Mouse (Mus musculus) embryonic facial prominence, embryonic 12.5 days (tissue): ENCODE measurements at regions not wholly inside any gene's neighbourhood (a gene's known extent, or its start where the extent isn't known, plus 50 kb on each side); places are given as distances from the start of the nearest gene placed in this dataset.

ENCODE experiments used
- ATAC-seq: fragments of 200-750 bp; cut with Nextera tagmentation; 2 replicates; pipeline ENCODE4 v1.8.0; 2017; ENCODE audit not compliant: insufficient number of reproducible peaks, insufficient read depth, low FRiP score, low TSS enrichment
- H3K27ac ChIP-seq: fragments of 300-500 bp; sonication (generic); 2 replicates; pipeline ENCODE4 v1.5.1; 2016; ENCODE audit warnings: mild to moderate bottlenecking
- H3K27me3 ChIP-seq: fragments of 300-500 bp; sonication (generic); 2 replicates; pipeline ENCODE4 v1.6.1; 2016; ENCODE audit warnings: mild to moderate bottlenecking, moderate library complexity
- H3K36me3 ChIP-seq: fragments of 300-500 bp; sonication (generic); 2 replicates; pipeline ENCODE4 v1.6.1; 2016; ENCODE audit warnings: mild to moderate bottlenecking
- H3K4me1 ChIP-seq: fragments of 300-500 bp; sonication (generic); 2 replicates; pipeline ENCODE4 v1.6.1; 2016
- H3K4me2 ChIP-seq: fragments of 300-500 bp; sonication (generic); replicated peaks from 2 replicates; pipeline ENCODE4 v1.6.1; 2016; ENCODE audit warnings: mild to moderate bottlenecking, moderate library complexity
- H3K4me3 ChIP-seq: fragments of 300-500 bp; sonication (generic); 2 replicates; pipeline ENCODE4 v1.5.1; 2016; ENCODE audit warnings: mild to moderate bottlenecking
- H3K9ac ChIP-seq: fragments of 300-500 bp; sonication (generic); 2 replicates; pipeline ENCODE4 v1.6.1; 2016; ENCODE audit warnings: mild to moderate bottlenecking, moderate library complexity
- H3K9me3 ChIP-seq: fragments of 300-500 bp; sonication (generic); 2 replicates; pipeline ENCODE4 v1.6.1; 2016; ENCODE audit warnings: mild to moderate bottlenecking, moderate library complexity
- WGBS: fragments of 180-500 bp; shearing (Covaris S2); methylation state at CpG from one replicate; pipeline ENCODE4 v1.1.7; 2016; 5-methylcytosine and 5-hydroxymethylcytosine counted together

DNA sequence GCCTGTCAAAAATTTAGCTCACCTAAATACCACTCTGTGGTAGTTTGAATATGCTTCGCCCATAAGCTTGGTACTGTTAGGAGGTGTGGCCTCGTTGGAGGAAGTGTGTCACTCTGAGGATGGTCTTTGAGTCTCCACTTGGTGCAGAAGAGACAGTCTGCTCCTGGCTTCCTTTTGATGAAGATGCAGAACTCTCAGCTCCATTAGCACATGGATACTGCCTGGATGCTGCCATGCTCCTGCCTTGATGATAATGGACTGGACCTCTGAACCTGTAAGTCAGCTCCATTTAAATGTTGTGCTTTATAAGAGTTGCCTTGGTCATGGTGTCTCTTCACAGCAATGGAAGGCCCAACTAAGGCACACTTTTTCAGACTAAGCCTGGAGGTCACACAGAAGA lies 56.9 kb upstream of the Pik3r1 start:
- H3K27ac ChIP-seq, result no peak overlapping the region
- no peak overlapping the region for H3K9ac ChIP-seq
- ATAC-seq, result no peak
- H3K27me3 ChIP-seq, result no peaks in the 10 kb centered on the region
- no peaks in the 10 kb centered on the region for H3K4me1 ChIP-seq
- no peak overlapping the region for H3K4me2 ChIP-seq
- H3K9me3 ChIP-seq, result no peaks in the 10 kb centered on the region
- no peak overlapping the region for H3K4me3 ChIP-seq
- WGBS, result 88% methylated on average over 2 of the region's 2 CpGs
- H3K36me3 ChIP-seq, result no peaks in the 10 kb centered on the region

DNA sequence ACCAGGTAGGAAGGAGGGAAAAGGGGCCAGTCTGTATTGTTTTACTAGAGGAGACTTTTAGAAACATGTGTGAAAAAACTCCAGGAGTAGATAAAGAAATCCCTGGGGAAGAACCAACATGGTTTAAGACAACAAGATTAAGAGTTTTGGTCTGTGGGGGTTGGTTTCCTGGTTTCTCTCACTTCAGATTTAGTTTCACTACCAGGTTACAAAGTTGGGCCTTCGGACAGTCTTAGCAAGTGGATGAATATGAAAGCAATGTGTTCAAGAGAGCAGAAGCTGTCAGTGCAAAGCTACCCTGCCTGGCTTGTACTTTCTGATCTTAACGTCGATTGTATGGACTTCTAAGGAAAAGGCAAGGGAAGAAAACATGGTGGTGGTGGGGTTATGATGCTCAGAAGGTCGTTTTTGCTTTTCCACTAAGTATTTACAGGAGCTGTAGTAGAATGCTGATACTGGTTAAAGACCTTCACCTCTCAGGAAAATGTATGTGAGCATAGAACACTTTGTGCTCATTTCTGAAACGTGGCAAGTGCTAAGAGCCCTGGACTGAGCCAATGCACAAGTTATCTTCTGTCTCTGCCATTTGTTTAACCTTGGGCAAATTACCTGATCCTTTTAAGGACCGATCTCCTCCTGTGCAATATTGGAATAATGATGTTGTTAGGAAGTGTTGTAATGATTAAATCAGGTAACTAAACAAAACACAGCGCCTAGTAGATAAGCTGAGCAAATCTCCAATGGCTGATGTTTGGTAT lies 64.0 kb upstream of the Pik3r1 start:
- ATAC-seq, result no peak
- WGBS, result 84% methylated on average over 7 of the region's 7 CpGs

DNA sequence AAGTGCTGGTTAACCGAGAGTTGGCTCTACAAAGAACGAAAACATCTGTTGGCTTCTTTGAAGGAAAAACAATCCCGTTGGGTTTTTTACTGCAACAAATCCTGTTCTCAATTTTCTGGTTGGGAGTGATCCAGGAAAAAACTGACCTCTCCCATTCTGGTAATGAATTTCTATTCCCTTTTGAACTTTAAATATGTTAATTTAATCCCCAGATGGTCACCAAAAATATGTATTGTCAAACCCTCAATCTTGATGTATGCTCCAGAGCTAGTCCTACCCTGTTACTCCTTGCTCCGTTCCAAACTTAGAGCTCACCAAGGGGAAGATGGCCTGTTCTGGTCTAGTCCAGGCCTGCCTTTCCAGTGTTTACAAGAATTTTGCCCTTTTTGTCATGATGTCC lies 66.5 kb upstream of the Pik3r1 start:
- no peaks in the 10 kb centered on the region for H3K36me3 ChIP-seq
- H3K4me3 ChIP-seq, result no peak overlapping the region
- no peaks in the 10 kb centered on the region for H3K9me3 ChIP-seq
- 50% methylated on average over 4 of the region's 4 CpGs for WGBS
- no peaks in the 10 kb centered on the region for H3K27me3 ChIP-seq
- H3K27ac ChIP-seq, result no peak overlapping the region
- no peak overlapping the region for H3K4me2 ChIP-seq
- H3K9ac ChIP-seq, result no peak overlapping the region
- no peaks in the 10 kb centered on the region for H3K4me1 ChIP-seq
- ATAC-seq, result no peak

More for the DNA sequence above, 64.0 kb upstream of the Pik3r1 start:
- no peaks in the 10 kb centered on the region for H3K27me3 ChIP-seq
- no peak overlapping the region for H3K9ac ChIP-seq
- no peak overlapping the region for H3K4me2 ChIP-seq
- no peak overlapping the region for H3K4me3 ChIP-seq
- H3K36me3 ChIP-seq, result no peaks in the 10 kb centered on the region
- H3K9me3 ChIP-seq, result no peaks in the 10 kb centered on the region
- no peak overlapping the region for H3K27ac ChIP-seq
- no peaks in the 10 kb centered on the region for H3K4me1 ChIP-seq

DNA sequence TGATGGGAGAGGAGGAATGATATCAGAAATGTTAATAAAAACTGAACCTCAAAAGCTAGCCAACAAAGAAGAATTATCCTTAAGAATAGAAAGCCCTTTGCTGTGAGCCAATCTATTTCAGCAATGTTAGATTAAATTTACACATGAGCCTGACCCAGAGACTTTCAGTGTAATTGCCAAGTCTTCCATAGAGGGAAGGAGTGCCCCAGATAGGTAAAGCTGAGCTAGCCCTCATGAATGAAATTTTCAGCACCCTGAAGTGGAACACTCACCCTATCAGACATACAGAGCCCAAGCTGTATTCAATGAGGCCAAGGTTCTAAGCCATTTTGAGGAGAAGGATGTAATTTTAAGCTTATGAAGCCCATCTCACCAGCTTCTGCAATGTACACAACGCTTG lies 69.0 kb upstream of the Pik3r1 start:
- H3K4me2 ChIP-seq, result no peak overlapping the region

DNA sequence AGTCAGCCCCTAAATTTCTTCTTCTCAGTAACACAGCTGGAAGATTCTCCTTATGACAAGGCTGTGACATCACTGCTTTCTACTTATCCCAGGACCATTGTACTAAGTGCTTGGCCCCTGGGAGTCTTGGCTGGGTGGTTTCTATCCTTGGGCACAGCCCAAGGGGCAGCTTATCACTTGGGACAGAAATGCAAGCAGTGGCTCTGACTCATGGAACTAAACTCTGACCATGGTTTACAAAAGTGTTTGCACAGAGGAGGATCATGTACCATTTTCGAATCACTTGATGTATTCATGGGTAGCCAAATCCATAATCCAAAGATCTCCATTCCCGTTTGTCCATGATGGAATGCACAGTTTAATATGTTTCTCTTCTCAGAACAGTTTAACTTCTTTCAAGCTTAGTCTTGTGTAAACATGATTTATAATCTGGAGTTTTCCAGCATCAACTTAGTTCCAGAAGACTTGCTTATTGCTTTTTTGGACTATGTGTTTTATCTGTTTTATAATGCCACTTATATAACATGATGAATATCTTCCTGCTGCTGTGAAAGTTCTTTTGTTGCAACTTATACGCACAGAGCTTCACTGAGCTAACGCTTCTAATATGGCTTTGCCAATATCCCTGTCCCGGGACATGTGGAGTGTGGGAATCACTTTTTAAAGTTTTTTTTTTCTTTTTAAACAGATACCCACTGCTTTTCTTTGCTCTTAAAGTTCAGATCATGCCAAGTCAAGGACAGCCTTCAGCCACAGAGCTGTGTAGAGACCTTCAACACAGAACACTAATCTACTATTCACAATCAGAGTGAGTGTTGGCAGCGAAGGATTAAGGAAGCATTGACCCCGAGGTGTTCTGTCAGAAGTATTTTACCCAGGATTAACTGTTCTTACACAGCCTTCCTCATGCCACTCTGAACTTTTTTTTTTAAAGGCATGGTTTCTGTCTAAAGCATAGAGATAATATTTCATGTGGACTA lies 76.7 kb upstream of the Pik3r1 start:
- Histone ChIP-seq H3K4me1 (no peaks in the 10 kb centered on the region), H3K36me3 (no peaks in the 10 kb centered on the region), H3K27ac (no peak overlapping the region), H3K4me2 (no peak overlapping the region), H3K4me3 (no peak overlapping the region), H3K27me3 (no peaks in the 10 kb centered on the region), H3K9ac (no peak overlapping the region), H3K9me3 (no peaks in the 10 kb centered on the region)
- 71% methylated on average over 7 of the region's 7 CpGs for WGBS
- no peak for ATAC-seq

More for the DNA sequence above, 69.0 kb upstream of the Pik3r1 start:
- Histone ChIP-seq H3K27ac (no peak overlapping the region), H3K9me3 (no peaks in the 10 kb centered on the region), H3K9ac (no peak overlapping the region), H3K4me1 (no peaks in the 10 kb centered on the region), H3K4me3 (no peak overlapping the region), H3K36me3 (no peaks in the 10 kb centered on the region), H3K27me3 (no peaks in the 10 kb centered on the region)
- ATAC-seq, result no peak
- WGBS, result 88% methylated on average over 1 of the region's 1 CpGs

DNA sequence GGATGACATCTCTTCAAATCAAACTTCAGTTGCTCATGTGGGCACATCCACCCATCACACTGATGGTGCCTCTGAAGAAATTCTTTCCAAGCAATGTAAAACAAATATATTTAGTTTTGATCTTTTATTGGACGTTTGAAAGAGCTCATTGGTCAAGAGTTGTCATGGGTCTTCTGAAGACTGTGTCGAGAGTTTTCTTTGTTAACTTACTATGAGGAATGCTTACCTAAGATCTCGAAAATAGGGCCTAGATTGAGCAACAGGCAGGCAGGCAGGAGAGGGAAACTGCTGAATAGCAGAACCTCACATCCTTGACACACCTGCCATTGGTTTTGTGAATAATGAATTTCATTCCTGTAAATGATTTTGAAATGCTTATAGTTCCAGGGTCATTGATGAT lies 78.0 kb upstream of the Pik3r1 start:
- WGBS, result 75% methylated on average over 3 of the region's 3 CpGs
- Histone ChIP-seq H3K4me2 (no peak overlapping the region), H3K9me3 (no peaks in the 10 kb centered on the region), H3K36me3 (no peaks in the 10 kb centered on the region), H3K9ac (no peak overlapping the region), H3K4me3 (no peak overlapping the region), H3K27ac (no peak overlapping the region), H3K4me1 (no peaks in the 10 kb centered on the region), H3K27me3 (no peaks in the 10 kb centered on the region)
- no peak for ATAC-seq

DNA sequence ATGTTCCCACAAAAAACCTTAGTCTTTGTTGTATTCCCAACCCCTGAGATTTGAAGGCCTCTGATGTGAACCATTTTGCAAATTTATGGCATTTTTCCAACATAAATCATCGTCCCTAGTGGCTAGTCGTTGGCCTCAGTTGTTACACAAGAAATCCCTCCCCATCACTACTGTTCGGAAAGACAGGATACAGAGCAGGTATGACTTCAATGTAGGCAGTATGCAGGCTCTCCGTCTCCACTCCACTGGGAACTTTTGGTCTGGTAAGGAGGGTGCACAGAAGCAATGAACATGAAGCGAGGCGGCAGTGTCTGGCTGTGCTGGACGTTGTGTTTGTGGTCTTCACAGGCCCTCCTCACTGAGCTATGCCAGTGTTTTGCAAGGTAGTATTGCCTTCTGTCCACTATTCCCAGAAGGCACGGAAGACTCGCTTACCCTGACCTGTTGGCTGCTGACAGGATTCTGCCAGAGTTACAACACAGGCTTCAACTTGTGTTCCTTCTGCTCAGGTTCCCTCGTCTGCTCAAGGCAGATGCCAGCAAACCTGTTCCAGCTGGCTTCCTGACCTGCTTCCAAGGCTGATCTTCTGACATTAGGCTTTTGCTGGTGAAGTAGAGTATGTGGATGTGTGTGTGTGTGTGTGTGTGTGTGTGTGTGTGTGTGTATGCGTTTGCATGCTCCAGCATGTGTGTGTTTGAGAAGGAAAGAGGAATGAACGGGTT lies 80.0 kb upstream of the Pik3r1 start:
- no peak overlapping the region for H3K27ac ChIP-seq
- H3K9ac ChIP-seq, result no peak overlapping the region
- no peak overlapping the region for H3K4me3 ChIP-seq
- H3K9me3 ChIP-seq, result no peaks in the 10 kb centered on the region
- no peaks in the 10 kb centered on the region for H3K4me1 ChIP-seq
- 64% methylated on average over 12 of the region's 12 CpGs for WGBS
- H3K27me3 ChIP-seq, result no peaks in the 10 kb centered on the region
- no peak overlapping the region for H3K4me2 ChIP-seq
- 0 out of 2 replicates have a peak, but pooled peaks have one; percentile 22 for ATAC-seq
- no peaks in the 10 kb centered on the region for H3K36me3 ChIP-seq

DNA sequence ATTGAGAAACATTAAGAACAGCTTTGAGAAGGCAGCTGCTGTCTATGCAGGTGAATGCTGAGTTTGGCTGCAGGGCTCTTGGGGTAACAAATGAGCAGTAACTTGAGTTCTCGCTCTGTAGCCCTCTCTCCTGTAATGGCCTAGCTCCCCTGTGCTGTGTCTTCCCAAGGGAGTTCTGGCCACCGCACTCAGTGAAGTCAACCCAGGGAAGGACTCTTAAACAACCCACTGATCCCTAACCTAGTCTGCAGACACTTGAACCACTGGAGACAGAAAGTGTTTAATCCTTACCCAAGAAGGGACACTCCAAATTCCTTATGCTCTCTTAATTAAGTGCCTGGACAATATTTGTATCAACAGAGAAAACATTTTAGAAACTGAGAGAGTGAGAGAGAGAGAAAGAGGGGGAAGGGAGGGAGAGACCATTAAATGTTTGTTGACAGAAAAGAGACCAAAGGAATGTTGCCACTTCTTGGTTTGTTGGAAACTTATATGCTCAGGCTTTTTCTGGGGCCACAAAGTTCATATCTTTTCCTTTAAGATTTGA lies 80.7 kb upstream of the Pik3r1 start:
- Histone ChIP-seq H3K27me3 (no peaks in the 10 kb centered on the region), H3K4me1 (no peaks in the 10 kb centered on the region), H3K4me2 (no peak overlapping the region), H3K36me3 (no peaks in the 10 kb centered on the region), H3K4me3 (no peak overlapping the region), H3K9ac (no peak overlapping the region), H3K9me3 (no peaks in the 10 kb centered on the region), H3K27ac (no peak overlapping the region)
- WGBS, result 58% methylated on average over 2 of the region's 2 CpGs
- no peak for ATAC-seq

DNA sequence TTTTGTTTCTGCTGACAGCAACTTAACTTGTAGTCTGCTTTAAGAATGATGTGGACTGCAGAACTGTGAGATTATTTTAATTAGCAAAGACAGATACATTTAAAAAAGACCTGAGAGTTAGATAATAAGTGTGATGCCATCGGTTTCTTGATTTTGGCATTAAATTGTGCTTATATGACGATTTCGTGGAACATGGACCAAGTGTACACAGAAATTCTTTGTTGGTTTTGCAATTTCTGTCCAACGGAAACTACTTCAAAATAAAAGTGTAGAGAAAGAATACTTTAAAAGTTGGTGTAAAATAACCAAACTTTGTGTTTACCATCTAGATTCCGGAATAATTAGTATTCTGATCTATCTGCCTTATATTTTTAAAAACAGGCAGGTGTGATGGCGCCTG lies 81.4 kb upstream of the Pik3r1 start:
- 88% methylated on average over 6 of the region's 6 CpGs for WGBS
- ATAC-seq, result no peak

DNA sequence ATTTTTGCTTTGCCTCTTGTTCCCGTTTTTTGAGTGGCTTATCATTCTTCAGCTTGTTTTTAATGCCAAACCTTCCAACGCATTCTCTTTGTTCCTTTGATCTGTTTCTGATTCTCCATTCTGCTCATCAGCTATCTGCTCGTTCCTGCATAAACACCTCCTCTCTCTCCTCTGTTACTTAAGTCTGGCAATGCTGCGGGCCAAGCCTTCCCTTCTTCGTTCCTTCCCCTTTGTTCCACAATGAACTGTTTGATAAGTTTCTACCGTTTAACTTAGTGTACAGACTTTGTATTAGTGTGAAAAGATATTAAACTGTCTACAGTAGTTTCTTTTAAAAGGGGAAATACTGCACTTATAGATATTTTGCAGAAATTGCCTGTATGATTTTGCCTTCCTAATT lies 83.3 kb upstream of the Pik3r1 start:
- Histone ChIP-seq H3K27ac (no peak overlapping the region), H3K4me2 (no peak overlapping the region), H3K9me3 (no peaks in the 10 kb centered on the region), H3K36me3 (no peaks in the 10 kb centered on the region), H3K4me1 (no peaks in the 10 kb centered on the region), H3K9ac (no peak overlapping the region), H3K4me3 (no peak overlapping the region), H3K27me3 (no peaks in the 10 kb centered on the region)
- whole genome bisulfite sequencing, result 74% methylated on average over 6 of the region's 6 CpGs
- no peak for ATAC-seq

More for the DNA sequence above, 81.4 kb upstream of the Pik3r1 start:
- H3K9me3 ChIP-seq, result no peaks in the 10 kb centered on the region
- no peaks in the 10 kb centered on the region for H3K27me3 ChIP-seq
- H3K4me2 ChIP-seq, result no peak overlapping the region
- H3K9ac ChIP-seq, result no peak overlapping the region
- no peaks in the 10 kb centered on the region for H3K4me1 ChIP-seq
- no peaks in the 10 kb centered on the region for H3K36me3 ChIP-seq
- no peak overlapping the region for H3K4me3 ChIP-seq
- H3K27ac ChIP-seq, result no peak overlapping the region

DNA sequence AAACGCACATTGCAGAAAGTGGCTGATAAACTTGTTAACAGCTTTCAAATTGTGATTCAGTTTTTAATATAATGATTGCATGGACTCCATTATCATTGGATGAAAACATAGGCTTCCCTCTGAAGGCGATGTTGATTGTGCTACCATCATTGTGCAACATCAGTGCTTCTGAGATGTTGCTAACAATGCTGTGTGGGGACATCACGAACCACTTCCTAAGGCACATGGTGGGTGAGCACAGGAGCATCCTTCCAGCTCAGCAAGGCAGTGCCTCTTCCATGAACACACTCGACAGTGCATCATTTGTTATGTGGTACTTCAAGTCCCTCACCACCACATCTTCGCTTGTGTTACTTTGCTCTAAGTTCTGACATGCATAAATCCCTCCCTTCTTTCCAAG lies 84.9 kb upstream of the Pik3r1 start:
- Histone ChIP-seq H3K27me3 (no peaks in the 10 kb centered on the region), H3K4me3 (no peak overlapping the region), H3K36me3 (no peaks in the 10 kb centered on the region), H3K4me1 (no peaks in the 10 kb centered on the region), H3K4me2 (no peak overlapping the region), H3K27ac (no peak overlapping the region), H3K9me3 (no peaks in the 10 kb centered on the region), H3K9ac (no peak overlapping the region)
- ATAC-seq, result no peak
- WGBS, result 88% methylated on average over 5 of the region's 5 CpGs
